Mouse (Mus musculus) CH12.LX (cell line): ENCODE results near the gene Gpx3. TPM values are rescaled to one million over a fixed set of nuclear protein-coding genes. Genes with fewer than 3 reads are reported as not detected.
A peak's percentile ranks its signal among the peaks of the same experiment; 100 is the strongest.

Experiments
- DNase-seq: peaks from one replicate; pipeline ENCODE4 v3.0.0-alpha.2; 2013; ENCODE audit errors: extremely low read depth
- H3K27ac ChIP-seq: 2 replicates; pipeline ENCODE4 v1.5.1; 2012; ENCODE audit warnings: low read depth, mild to moderate bottlenecking, control low read depth, moderate library complexity; ENCODE audit not compliant: insufficient read depth
- H3K27me3 ChIP-seq: replicated peaks from 2 replicates; pipeline ENCODE3; 2012; ENCODE audit warnings: inconsistent platforms
- H3K36me3 ChIP-seq, 2 experiments: replicated peaks in 1 of 2; 2 replicates each; pipeline versions ENCODE3 to v1.6.1; 2012; ENCODE audit warnings: inconsistent platforms in 1 of 2, low read length in 1 of 2, mild to moderate bottlenecking in 1 of 2, mixed read lengths in 1 of 2, moderate library complexity in 1 of 2; ENCODE audit not compliant: control insufficient read depth in 1 of 2, insufficient read depth in 1 of 2
- H3K4me1 ChIP-seq, 2 experiments: 2 replicates each; pipeline ENCODE4 v1.6.1; 2012; ENCODE audit warnings: inconsistent platforms in 1 of 2, moderate library complexity in 1 of 2; ENCODE audit not compliant: insufficient read depth in 2 of 2, control insufficient read depth in 1 of 2
- H3K4me2 ChIP-seq: 2 replicates; pipeline ENCODE4 v1.6.1; 2012; ENCODE audit warnings: low read depth, mild to moderate bottlenecking, control low read depth; ENCODE audit not compliant: poor library complexity, insufficient read depth, severe bottlenecking
- H3K4me3 ChIP-seq, 3 experiments: fragments of 150-350 bp in 1 of 3; sonication (generic) in 1 of 3; replicated peaks in 1 of 3; 2 replicates each; pipeline versions ENCODE3 to v1.5.1; 2011 to 2012; ENCODE audit warnings: low read depth in 2 of 3, low read length in 2 of 3, mild to moderate bottlenecking in 2 of 3, moderate library complexity in 2 of 3, control low read depth in 1 of 3, improper control_type of control experiment in 1 of 3, inconsistent platforms in 1 of 3, mixed read lengths in 1 of 3; ENCODE audit not compliant: poor library complexity in 1 of 3
- H3K79me2 ChIP-seq: replicated peaks from 2 replicates; pipeline ENCODE4 v1.6.1; 2012; ENCODE audit warnings: mild to moderate bottlenecking, moderate library complexity; ENCODE audit not compliant: control insufficient read depth, poor library complexity, insufficient read depth, severe bottlenecking; ENCODE audit errors: extremely low read depth
- H3K9ac ChIP-seq: 2 replicates; pipeline ENCODE4 v1.6.1; 2012; ENCODE audit warnings: low read depth, mild to moderate bottlenecking, control low read depth, moderate library complexity; ENCODE audit not compliant: insufficient read depth
- H3K9me3 ChIP-seq: replicated peaks from 2 replicates; pipeline ENCODE3; 2012; ENCODE audit warnings: low read length, inconsistent platforms, mixed read lengths
- BHLHE40 ChIP-seq: IDR thresholded peaks from 2 replicates; pipeline ENCODE4 v1.6.1; 2011; ENCODE audit warnings: mild to moderate bottlenecking, low read depth, low read length, improper control_type of control experiment
- CHD2 ChIP-seq: IDR thresholded peaks from 2 replicates; pipeline ENCODE4 v1.6.1; 2011; ENCODE audit warnings: low read length, improper control_type of control experiment
- CTCF ChIP-seq, 2 experiments: IDR thresholded peaks in 1 of 2; conservative IDR thresholded peaks in 1 of 2; 2 replicates each; pipeline ENCODE4 v1.5.1; 2011 to 2012; ENCODE audit warnings: low read depth in 2 of 2, low read length in 2 of 2, improper control_type of control experiment in 1 of 2, inconsistent platforms in 1 of 2, mild to moderate bottlenecking in 1 of 2, moderate library complexity in 1 of 2
- ELF1 ChIP-seq: IDR thresholded peaks from 2 replicates; pipeline ENCODE4 v1.6.1; 2014; ENCODE audit warnings: low read depth, mild to moderate bottlenecking, inconsistent platforms, low read length, improper control_type of control experiment
- ETS1 ChIP-seq: conservative IDR thresholded peaks from 2 replicates; pipeline ENCODE4 v1.6.1; 2012; ENCODE audit warnings: low read depth, mild to moderate bottlenecking, inconsistent platforms, low read length, improper control_type of control experiment, moderate library complexity
- JUN ChIP-seq: IDR thresholded peaks from 2 replicates; pipeline ENCODE4 v1.6.1; 2011; ENCODE audit warnings: low read depth, mild to moderate bottlenecking, low read length, improper control_type of control experiment, moderate library complexity; ENCODE audit not compliant: insufficient read depth
- MAX ChIP-seq: IDR thresholded peaks from 2 replicates; pipeline ENCODE4 v1.6.1; 2011; ENCODE audit warnings: low read length, improper control_type of control experiment
- NRF1 ChIP-seq: IDR thresholded peaks from 2 replicates; pipeline ENCODE4 v1.6.1; 2014; ENCODE audit warnings: low read depth, mild to moderate bottlenecking, inconsistent platforms, low read length, improper control_type of control experiment, moderate library complexity
- POLR2A ChIP-seq: IDR thresholded peaks from 2 replicates; pipeline ENCODE4 v1.6.1; 2011; ENCODE audit warnings: low read depth, mild to moderate bottlenecking, improper control_type of control experiment, low read length
- RAD21 ChIP-seq: IDR thresholded peaks from 2 replicates; pipeline ENCODE4 v1.6.1; 2011; ENCODE audit warnings: low read depth, mild to moderate bottlenecking, low read length, improper control_type of control experiment, moderate library complexity
- SIN3A ChIP-seq: IDR thresholded peaks from 2 replicates; pipeline ENCODE4 v1.6.1; 2012; ENCODE audit warnings: low read length, improper control_type of control experiment, inconsistent platforms
- SMC3 ChIP-seq: IDR thresholded peaks from 2 replicates; pipeline ENCODE4 v1.6.1; 2011; ENCODE audit warnings: low read depth, low read length, improper control_type of control experiment
- TCF12 ChIP-seq: IDR thresholded peaks from 2 replicates; pipeline ENCODE4 v1.6.1; 2014; ENCODE audit warnings: low read depth, mild to moderate bottlenecking, inconsistent platforms, low read length, improper control_type of control experiment
- USF1 ChIP-seq: IDR thresholded peaks from 2 replicates; pipeline ENCODE4 v1.6.1; 2014; ENCODE audit warnings: low read depth, mild to moderate bottlenecking, inconsistent platforms, low read length, improper control_type of control experiment
- ZMIZ1 ChIP-seq: IDR thresholded peaks from 2 replicates; pipeline ENCODE4 v1.6.1; 2012; ENCODE audit warnings: low read depth, mild to moderate bottlenecking, inconsistent platforms, low read length, improper control_type of control experiment
- dilution Hi-C: fragments of 300-500 bp; cut with MboI; formaldehyde crosslinking; loops from 2 replicates; pipeline ENCODE4 v1.14.3; 2020; ENCODE audit warnings: low sequenced_read_pairs; ENCODE audit not compliant: extremely low pct_unique_long_range_greater_than_20kb, extremely low pct_ligation_motif_present
- in situ Hi-C: fragments of 300-500 bp; cut with MboI; formaldehyde crosslinking; loops from 3 replicates; pipeline ENCODE4 v1.14.3; 2019; ENCODE audit warnings: low sequenced_read_pairs, low pct_ligation_motif_present, low pct_unique_long_range_greater_than_20kb, mixed read lengths
- polyA plus RNA-seq: library from polyadenylated mRNA; unstranded; fragments of >175 nt; gene quantifications from 2 replicates; pipeline ENCODE4 v1.2.1, GENCODE M21; 2012; ENCODE audit warnings: low read depth; ENCODE audit not compliant: insufficient read length
- total RNA-seq, 2 experiments: library from RNA; depleted of rRNA; stranded (reverse); fragments of 300-350 nt in 1 of 2; fragments of >200 nt in 1 of 2; gene quantifications; 2 replicates each; pipeline ENCODE4 v1.2.3; 2012 to 2014

Gpx3 gene
- total and polyA plus RNA-seq, 3 experiments: 0.63 TPM; not detected in 2

- no peak for TF ChIP-seq POLR2A
- TF ChIP-seq SMC3: no peak
- no peak for TF ChIP-seq SIN3A
- no peak for TF ChIP-seq MAX
- no peak for TF ChIP-seq ELF1
- TF ChIP-seq CHD2: no peak
- TF ChIP-seq ETS1: no peak
- no peak for TF ChIP-seq TCF12
- TF ChIP-seq CTCF (conservative IDR thresholded peaks at IDR 0.05 in 1 of 2, IDR thresholded peaks at IDR 0.05 in 1 of 2; ENCODE audit: low read depth in 2 of 2, low read length in 2 of 2): no peak
- TF ChIP-seq RAD21: no peak
- TF ChIP-seq NRF1: no peak
- no peak for TF ChIP-seq BHLHE40
- TF ChIP-seq USF1: no peak
- no peak for TF ChIP-seq JUN
- no peak overlapping the region for H3K9ac ChIP-seq
- H3K4me3 ChIP-seq: no peak overlapping the region
- H3K4me1 ChIP-seq: peaks cover 0 to 34% of the 10 kb centered on the region in 2 experiments; a peak in 2 of 4 replicates
- dilution Hi-C loops: no loop called here
- H3K27me3 ChIP-seq: no peaks in the 10 kb centered on the region
- in situ Hi-C loops: loop anchor here (5.0 kb wide), 2 partner anchors 42 to 53 kb away; no protein-coding TSS in a partner anchor
- no peak for DNase-seq
- H3K9me3 ChIP-seq: peaks cover 7% of the 10 kb centered on the region
- peaks cover 87 to 97% of the 10 kb centered on the region in 2 experiments for H3K36me3 ChIP-seq
- no peak overlapping the region for H3K27ac ChIP-seq
- no peak overlapping the region for H3K4me2 ChIP-seq
- H3K79me2 ChIP-seq: no peaks in the 10 kb centered on the region
Observed at GRCm38 (mm10) chr11:54929744-54930143, 27.5 kb downstream of the Gpx3 start.

- TF ChIP-seq SMC3: peak; percentile 62
- TF ChIP-seq ZMIZ1: no peak
- TF ChIP-seq CTCF (conservative IDR thresholded peaks at IDR 0.05 in 1 of 2, IDR thresholded peaks at IDR 0.05 in 1 of 2; ENCODE audit: low read depth in 2 of 2, low read length in 2 of 2): peak in 1 of 2 experiments; percentile 62; a peak in 2 of 4 replicates
- peak; percentile 45 for TF ChIP-seq RAD21
- peaks cover 7% of the 10 kb centered on the region for H3K9me3 ChIP-seq
- no peaks in the 10 kb centered on the region for H3K79me2 ChIP-seq
- no peak overlapping the region for H3K4me2 ChIP-seq
- H3K4me1 ChIP-seq: peaks cover 1 to 35% of the 10 kb centered on the region in 2 experiments; a peak in 3 of 4 replicates
- in situ Hi-C loops (loop anchor here (5.0 kb wide), 1 partner anchor 52 kb away; no protein-coding TSS in a partner anchor), dilution Hi-C loops (no loop called here)
- no peak overlapping the region for H3K4me3 ChIP-seq
- peak; percentile 33 for DNase-seq
- no peak overlapping the region for H3K9ac ChIP-seq
- no peak overlapping the region for H3K27ac ChIP-seq
- H3K27me3 ChIP-seq: no peaks in the 10 kb centered on the region
- H3K36me3 ChIP-seq: peaks cover 87 to 98% of the 10 kb centered on the region in 2 experiments
Observed at GRCm38 (mm10) chr11:54930318-54930979, 28.2 kb downstream of the Gpx3 start.
